Comparison of ENCODE assay signal across 29 mouse cellular contexts in genomic region chr2:145684891-145685290, GRCm38 (mm10).
"Had no signal": no experiment of that assay in that cellular context is flagged by ENCODE, and none has a peak within 500 bp of the region (broad histone marks: within the 10 kb centered on the region; RNA-seq: fewer than 3 reads in every experiment).

No protein-coding gene starts in this region.

- H3K27ac ChIP-seq: embryonic facial prominence, embryonic 10.5 days; embryonic facial prominence, embryonic 12.5 days; embryonic facial prominence, embryonic 13.5 days; embryonic facial prominence, embryonic 15.5 days; forebrain, embryonic 10.5 days; forebrain, embryonic 12.5 days; forebrain, embryonic 13.5 days; forebrain, embryonic 15.5 days; gastrocnemius, adult 2 months; heart, adult 2 months had no signal

- H3K9me3 ChIP-seq: embryonic facial prominence, embryonic 10.5 days; embryonic facial prominence, embryonic 12.5 days; embryonic facial prominence, embryonic 13.5 days; embryonic facial prominence, embryonic 15.5 days; forebrain, embryonic 10.5 days; forebrain, embryonic 12.5 days; forebrain, embryonic 13.5 days; forebrain, embryonic 15.5 days had no signal

- H3K4me1 ChIP-seq: forebrain, embryonic 12.5 days had no signal

- H3K4me3 ChIP-seq: embryonic facial prominence, embryonic 10.5 days; embryonic facial prominence, embryonic 12.5 days; embryonic facial prominence, embryonic 13.5 days; embryonic facial prominence, embryonic 15.5 days; erythroblast, embryonic 14.5 days; forebrain, embryonic 10.5 days; forebrain, embryonic 12.5 days; forebrain, embryonic 13.5 days; forebrain, embryonic 15.5 days; gastrocnemius, adult 2 months; heart, adult 2 months had no signal

- DNase-seq: cerebellum, adult 2 months; cerebellum, adult 8-10 months; cerebellum, adult 9-10 months; cerebellum, adult 9-11 months; cerebellum, postnatal 10 days; cerebellum, postnatal 14 days; cerebellum, postnatal 25 days; cerebellum, postnatal 36 days; embryo, embryonic 11 days; forebrain, postnatal 0 days; gastrocnemius, adult 2 months; gastrocnemius, postnatal 10 days; gastrocnemius, postnatal 14 days; gastrocnemius, postnatal 25 days; gastrocnemius, postnatal 36 days; heart, adult 11 months; heart, adult 18-20 months; heart, adult 2 months had no signal

- ATAC-seq: forebrain, embryonic 13.5 days; forebrain, embryonic 14.5 days; forebrain, embryonic 15.5 days; forebrain, embryonic 16.5 days; forebrain, postnatal 0 days had no signal

- H3K36me3 ChIP-seq: embryonic facial prominence, embryonic 10.5 days; embryonic facial prominence, embryonic 12.5 days; embryonic facial prominence, embryonic 13.5 days; embryonic facial prominence, embryonic 15.5 days; forebrain, embryonic 10.5 days; forebrain, embryonic 12.5 days; forebrain, embryonic 15.5 days had no signal

- H3K27me3 ChIP-seq: embryonic facial prominence, embryonic 12.5 days; embryonic facial prominence, embryonic 13.5 days; embryonic facial prominence, embryonic 15.5 days; forebrain, embryonic 12.5 days; forebrain, embryonic 13.5 days; forebrain, embryonic 15.5 days had no signal
